Mouse (Mus musculus) liver, embryonic 14.5 days (tissue): ENCODE data around the gene Vipas39. TPM values are rescaled to one million over a fixed set of nuclear protein-coding genes. Genes with fewer than 3 reads are reported as not detected.
A peak's percentile ranks its signal among the peaks of the same experiment; 100 is the strongest.
"Not testable (repeated sequence)": the region's sequence is repeated elsewhere in the genome, so short reads cannot be mapped to it uniquely, and the experiment has no call there.

Experiments used
- ATAC-seq: fragments of 200-750 bp; cut with Nextera tagmentation; 2 replicates; pipeline ENCODE4 v1.8.0; 2017; ENCODE audit warnings: moderate number of reproducible peaks, mild to moderate bottlenecking, moderate library complexity; ENCODE audit not compliant: insufficient read depth
- DNase-seq, 3 experiments: peaks; one replicate each; pipeline ENCODE4 v3.0.0-alpha.2; 2012 to 2013; ENCODE audit warnings: low read depth in 3 of 3, low spot score in 3 of 3
- H3K27ac ChIP-seq: fragments of 300-500 bp; sonication (generic); 2 replicates; pipeline ENCODE4 v1.5.1; 2014; ENCODE audit warnings: moderate library complexity, mild to moderate bottlenecking, control low read depth, inconsistent platforms
- H3K27me3 ChIP-seq: fragments of 300-500 bp; sonication (generic); 2 replicates; pipeline ENCODE4 v1.6.1; 2014; ENCODE audit warnings: mild to moderate bottlenecking, low read length, moderate library complexity; ENCODE audit not compliant: control insufficient read depth, insufficient read depth
- H3K36me3 ChIP-seq: fragments of 300-500 bp; sonication (generic); replicated peaks from 2 replicates; pipeline ENCODE4 v1.6.1; 2014; ENCODE audit warnings: low read depth; ENCODE audit not compliant: control insufficient read depth, insufficient read depth
- H3K4me1 ChIP-seq, 2 experiments: fragments of 200-500 bp in 1 of 2; fragments of 300-500 bp in 1 of 2; sonication (generic) in 1 of 2; replicated peaks; 2 replicates each; pipeline ENCODE4 v1.6.1; 2012 to 2014; ENCODE audit warnings: antibody characterized with exemption in 1 of 2, inconsistent platforms in 1 of 2, low read length in 1 of 2; ENCODE audit not compliant: control insufficient read depth in 2 of 2, insufficient read depth in 2 of 2
- H3K4me2 ChIP-seq: fragments of 300-500 bp; sonication (generic); 2 replicates; pipeline ENCODE4 v1.6.1; 2014; ENCODE audit warnings: low read depth, mild to moderate bottlenecking, control low read depth, moderate library complexity
- H3K4me3 ChIP-seq, 2 experiments: fragments of 200-500 bp in 1 of 2; fragments of 300-500 bp in 1 of 2; sonication (generic) in 1 of 2; 2 replicates each; pipeline ENCODE4 v1.5.1; 2012 to 2014; ENCODE audit warnings: low read depth in 2 of 2, low read length in 2 of 2, mild to moderate bottlenecking in 2 of 2, control low read depth in 1 of 2, inconsistent platforms in 1 of 2, moderate library complexity in 1 of 2; ENCODE audit not compliant: insufficient read depth in 1 of 2
- H3K9ac ChIP-seq: fragments of 300-500 bp; sonication (generic); replicated peaks from 2 replicates; pipeline ENCODE4 v1.6.1; 2014; ENCODE audit warnings: mild to moderate bottlenecking, control low read depth, moderate library complexity
- H3K9me3 ChIP-seq: fragments of 300-500 bp; sonication (generic); 2 replicates; pipeline ENCODE4 v1.6.1; 2016; ENCODE audit warnings: low read length, mixed read lengths; ENCODE audit not compliant: control insufficient read depth
- CTCF ChIP-seq: IDR thresholded peaks from 2 replicates; pipeline ENCODE4 v1.5.1; 2016; ENCODE audit warnings: antibody characterized with exemption, low read depth, control low read depth
- EP300 ChIP-seq: IDR thresholded peaks from 2 replicates; pipeline ENCODE4 v1.6.1; 2016; ENCODE audit warnings: antibody characterized with exemption, low read depth
- WGBS: fragments of 180-500 bp; shearing (Covaris S2); extraction: QIAGEN DNeasy Blood & Tissue Kit; methylation state at CpG from one replicate; pipeline ENCODE4 v1.1.7; 2014; ENCODE audit not compliant: insufficient replicate concordance; 5-methylcytosine and 5-hydroxymethylcytosine counted together
- polyA plus RNA-seq, 2 experiments: library from polyadenylated mRNA; depleted of rRNA in 1 of 2; stranded (reverse) in 1 of 2; unstranded in 1 of 2; fragments of >200 nt; fragmentation: Nextera tagmentation in 1 of 2; extraction: Ambion mirVana in 1 of 2; gene quantifications; 2 replicates each; pipeline versions ENCODE4 v1.2.1 to v1.2.3; 2012 to 2014

Vipas39 gene
- polyA plus RNA-seq, 2 experiments, result 7.8 to 8.0 TPM

GRCm38 (mm10) chr12:87279879-87280278 is 13.8 kb upstream of the Vipas39 start:
- peaks cover 7 to 17% of the 10 kb centered on the region in 2 experiments for H3K4me1 ChIP-seq
- H3K9ac ChIP-seq, result no peak overlapping the region
- TF ChIP-seq CTCF, result peak; percentile 29; the same call in 1 of the 2 replicates
- no peak for TF ChIP-seq EP300
- no peak overlapping the region for H3K4me3 ChIP-seq
- H3K36me3 ChIP-seq, result peaks cover 6% of the 10 kb centered on the region
- WGBS, result 55% methylated on average over 14 of the region's 14 CpGs
- no peak overlapping the region for H3K4me2 ChIP-seq
- ATAC-seq (no peak), DNase-seq (no peak)
- no peaks in the 10 kb centered on the region for H3K27me3 ChIP-seq
- H3K9me3 ChIP-seq, result no peaks in the 10 kb centered on the region
- H3K27ac ChIP-seq, result no peak overlapping the region

GRCm38 (mm10) chr12:87279350-87279749 is 13.3 kb upstream of the Vipas39 start:
- Histone ChIP-seq H3K27me3 (no peaks in the 10 kb centered on the region), H3K9ac (no peak overlapping the region), H3K9me3 (no peaks in the 10 kb centered on the region), H3K4me3 (no peak overlapping the region), H3K27ac (no peak overlapping the region), H3K36me3 (peaks cover 9% of the 10 kb centered on the region), H3K4me1 (peaks cover 7 to 22% of the 10 kb centered on the region in 2 experiments), H3K4me2 (no peak overlapping the region)
- no peak for TF ChIP-seq CTCF
- no peak for TF ChIP-seq EP300
- WGBS, result 54% methylated on average over 3 of the region's 3 CpGs
- no peak for DNase-seq
- no peak for ATAC-seq

GRCm38 (mm10) chr12:87278118-87278730 is 12.2 kb upstream of the Vipas39 start:
- Histone ChIP-seq H3K9ac (no peak overlapping the region), H3K4me3 (no peak overlapping the region), H3K4me2 (no peak overlapping the region), H3K9me3 (no peaks in the 10 kb centered on the region), H3K27ac (no peak overlapping the region), H3K27me3 (no peaks in the 10 kb centered on the region), H3K4me1 (peaks cover 7 to 23% of the 10 kb centered on the region in 2 experiments), H3K36me3 (peaks cover 18% of the 10 kb centered on the region)
- no peak for ATAC-seq
- TF ChIP-seq EP300, result no peak
- no peak for TF ChIP-seq CTCF
- 12% methylated on average over 6 of the region's 6 CpGs for WGBS
- DNase-seq, result no peak

- 71% methylated on average over 4 of the region's 4 CpGs for WGBS
- H3K9me3 ChIP-seq, result not testable (repeated sequence)
Observed at GRCm38 (mm10) chr12:87277251-87277650, 11.2 kb upstream of the Vipas39 start.

GRCm38 (mm10) chr12:87274853-87275831 is 9.1 kb upstream of the Vipas39 start:
- H3K27ac ChIP-seq, result peak overlapping the region; percentile 70

More at GRCm38 (mm10) chr12:87277251-87277650, 11.2 kb upstream of the Vipas39 start:
- not testable (repeated sequence) for H3K27me3 ChIP-seq, ATAC-seq, H3K27ac ChIP-seq, DNase-seq, H3K4me3 ChIP-seq, H3K9ac ChIP-seq, H3K4me2 ChIP-seq
- Histone ChIP-seq H3K36me3 (peaks cover 28% of the 10 kb centered on the region), H3K4me1 (peaks cover 7 to 23% of the 10 kb centered on the region in 2 experiments)

More at GRCm38 (mm10) chr12:87274853-87275831, 9.1 kb upstream of the Vipas39 start:
- no peak for TF ChIP-seq EP300
- no peak for TF ChIP-seq CTCF
- H3K4me2 ChIP-seq, result peak overlapping the region; percentile 19; the same call in 1 of the 2 replicates
- peak; percentile 87 for ATAC-seq
- H3K9me3 ChIP-seq, result no peaks in the 10 kb centered on the region
- H3K9ac ChIP-seq, result no peak overlapping the region; the same call in 1 of the 2 replicates
- H3K36me3 ChIP-seq, result peaks cover 49% of the 10 kb centered on the region
- H3K4me1 ChIP-seq, result peaks cover 7 to 23% of the 10 kb centered on the region in 2 experiments
- no peaks in the 10 kb centered on the region for H3K27me3 ChIP-seq
- 42% methylated on average over 9 of the region's 9 CpGs for WGBS
- DNase-seq, result peak in 2 of 3 experiments; percentile 41 to 57
- no peak overlapping the region for H3K4me3 ChIP-seq
